Mouse (Mus musculus): ENCODE data around the gene Adgrg5.

- TF ChIP-seq EP300 (IDR thresholded peaks at IDR 0.05; ENCODE audit: low read depth) (no peak), CTCF (IDR thresholded peaks at IDR 0.05; ENCODE audit: low read depth) (no peak)
These were observed 64.1 kb downstream of the Adgrg5 start for GRCm38 (mm10) chr8:94987553-94987952.

All from liver, postnatal 0 days (tissue).